Mouse (Mus musculus) monocyte, adult 2 months (primary cell): ENCODE measurements around the gene Eprs.

Experiments used
- DNase-seq, 2 experiments: peaks; one replicate each; pipeline ENCODE4 v3.0.0; 2022; ENCODE audit warnings: low spot score in 2 of 2, low read depth in 1 of 2

Gene Eprs

GRCm38 (mm10) chr1:185358211-185358610 lies 4.6 kb upstream of the Eprs start:
- DNase-seq: no peak

GRCm38 (mm10) chr1:185363526-185364182 lies 810 bp downstream of the Eprs start:
- peak in 1 of 2 experiments; percentile 15 for DNase-seq

GRCm38 (mm10) chr1:185364183-185364540 lies 1.3 kb downstream of the Eprs start:
- no peak for DNase-seq

- DNase-seq: no peak
These were observed 4.5 kb downstream of the Eprs start for GRCm38 (mm10) chr1:185367383-185367782.

GRCm38 (mm10) chr1:185369979-185370378 lies 7.1 kb downstream of the Eprs start:
- no peak for DNase-seq

GRCm38 (mm10) chr1:185376390-185376789 lies 13.5 kb downstream of the Eprs start:
- no peak for DNase-seq

GRCm38 (mm10) chr1:185377429-185377828 lies 14.6 kb downstream of the Eprs start:
- DNase-seq: no peak

- DNase-seq: no peak
These were observed 38.8 kb downstream of the Eprs start for GRCm38 (mm10) chr1:185401615-185402014.

- DNase-seq: no peak
These were observed 41.2 kb downstream of the Eprs start for GRCm38 (mm10) chr1:185404021-185404420.

- DNase-seq: no peak
These were observed 43.1 kb downstream of the Eprs start for GRCm38 (mm10) chr1:185405921-185406320.

GRCm38 (mm10) chr1:185409831-185410230 lies 47.0 kb downstream of the Eprs start:
- no peak for DNase-seq

- DNase-seq: no peak
These were observed 55.2 kb downstream of the Eprs start for GRCm38 (mm10) chr1:185418011-185418410.

- DNase-seq: no peak
These were observed 57.0 kb downstream of the Eprs start for GRCm38 (mm10) chr1:185419805-185420204.

GRCm38 (mm10) chr1:185420776-185421175 lies 57.9 kb downstream of the Eprs start:
- DNase-seq: no peak

GRCm38 (mm10) chr1:185426583-185426982 lies 63.7 kb downstream of the Eprs start:
- no peak for DNase-seq

- DNase-seq: no peak
These were observed 67.6 kb downstream of the Eprs start for GRCm38 (mm10) chr1:185430488-185430887.

- DNase-seq: no peak
These were observed 68.6 kb downstream of the Eprs start for GRCm38 (mm10) chr1:185431245-185431997.

- DNase-seq: no peak
These were observed 69.1 kb downstream of the Eprs start for GRCm38 (mm10) chr1:185431998-185432317.

GRCm38 (mm10) chr1:185433112-185433511 lies 70.3 kb downstream of the Eprs start:
- DNase-seq: no peak

GRCm38 (mm10) chr1:185438841-185439580 lies 76.2 kb downstream of the Eprs start:
- DNase-seq: no peak

GRCm38 (mm10) chr1:185441703-185442472 lies 79.0 kb downstream of the Eprs start:
- no peak for DNase-seq
